Mouse (Mus musculus) intestine, embryonic 14.5 days (tissue): ENCODE results near the gene Ftsj1. TPM values are rescaled to one million over a fixed set of nuclear protein-coding genes. Genes with fewer than 3 reads are reported as not detected.

Experiments used
- ATAC-seq: fragments of 200-750 bp; cut with Nextera tagmentation; replicated peaks from 2 replicates; pipeline ENCODE4 v1.8.0; 2017; ENCODE audit warnings: low read depth, moderate number of reproducible peaks, moderate TSS enrichment, moderate library complexity; ENCODE audit not compliant: low FRiP score, low TSS enrichment
- DNase-seq: peaks from one replicate; pipeline ENCODE4 v3.0.0-alpha.2; 2018; ENCODE audit warnings: low spot score
- H3K27ac ChIP-seq: fragments of 300-500 bp; sonication (generic); 2 replicates; pipeline ENCODE4 v1.5.1; 2014; ENCODE audit warnings: low read depth, mild to moderate bottlenecking, control low read depth
- H3K27me3 ChIP-seq: fragments of 300-500 bp; sonication (generic); replicated peaks from 2 replicates; pipeline ENCODE4 v1.6.1; 2014; ENCODE audit warnings: low read length, control low read depth; ENCODE audit not compliant: control insufficient read depth, insufficient read depth
- H3K36me3 ChIP-seq: fragments of 300-500 bp; sonication (generic); 2 replicates; pipeline ENCODE4 v1.6.1; 2014; ENCODE audit warnings: low read length, control low read depth; ENCODE audit not compliant: control insufficient read depth, insufficient read depth
- H3K4me1 ChIP-seq: fragments of 300-500 bp; sonication (generic); replicated peaks from 2 replicates; pipeline ENCODE4 v1.6.1; 2014; ENCODE audit warnings: low read length, control low read depth, mixed read lengths; ENCODE audit not compliant: control insufficient read depth, insufficient read depth
- H3K4me2 ChIP-seq: fragments of 300-500 bp; sonication (generic); 2 replicates; pipeline ENCODE4 v1.6.1; 2014; ENCODE audit warnings: low read length
- H3K4me3 ChIP-seq: fragments of 300-500 bp; sonication (generic); 2 replicates; pipeline ENCODE4 v1.5.1; 2014; ENCODE audit warnings: low read depth, low read length, control low read depth, mixed read lengths
- H3K9ac ChIP-seq: fragments of 300-500 bp; sonication (generic); 2 replicates; pipeline ENCODE4 v1.6.1; 2014; ENCODE audit warnings: mild to moderate bottlenecking, low read length
- H3K9me3 ChIP-seq: fragments of 300-500 bp; sonication (generic); 2 replicates; pipeline ENCODE4 v1.6.1; 2016; ENCODE audit warnings: low read length, control low read depth; ENCODE audit not compliant: control insufficient read depth
- WGBS: fragments of 180-500 bp; shearing (Covaris S2); extraction: QIAGEN DNeasy Blood & Tissue Kit; methylation state at CpG from one replicate; pipeline ENCODE4 v1.1.7; 2014; 5-methylcytosine and 5-hydroxymethylcytosine counted together
- polyA plus RNA-seq: library from polyadenylated mRNA; unstranded; fragments of >200 nt; fragmentation: Nextera tagmentation; extraction: Ambion mirVana; gene quantifications from 2 replicates; pipeline ENCODE4 v1.2.1, GENCODE M21; 2014

The Ftsj1 gene
- polyA plus RNA-seq, 1 experiment from 2014 or later: 39.5 TPM

GRCm38 (mm10) chrX:8255807-8256206, 3.6 kb upstream of the Ftsj1 start:
- no peak for DNase-seq
- Histone ChIP-seq H3K36me3 (no peaks in the 10 kb centered on the region), H3K27ac (no peak overlapping the region), H3K4me3 (no peak overlapping the region), H3K4me2 (no peak overlapping the region), H3K27me3 (no peaks in the 10 kb centered on the region), H3K9me3 (no peaks in the 10 kb centered on the region), H3K4me1 (no peaks in the 10 kb centered on the region; the same call in 1 of the 2 replicates), H3K9ac (no peak overlapping the region)
- WGBS: 25% methylated on average over 1 of the region's 6 CpGs
- ATAC-seq: no peak

GRCm38 (mm10) chrX:8253711-8254110, 1.5 kb upstream of the Ftsj1 start:
- Histone ChIP-seq H3K36me3 (no peaks in the 10 kb centered on the region), H3K9me3 (no peaks in the 10 kb centered on the region), H3K9ac (no peak overlapping the region), H3K4me2 (no peak overlapping the region), H3K4me3 (no peak overlapping the region), H3K27ac (no peak overlapping the region), H3K27me3 (no peaks in the 10 kb centered on the region), H3K4me1 (no peaks in the 10 kb centered on the region; the same call in 1 of the 2 replicates)
- ATAC-seq (no peak), DNase-seq (no peak)
- WGBS: 93% methylated on average over 2 of the region's 2 CpGs

- no peaks in the 10 kb centered on the region for H3K9me3 ChIP-seq
- DNase-seq (no peak), ATAC-seq (peak; percentile 48)
- H3K27ac ChIP-seq: no peak overlapping the region
- H3K9ac ChIP-seq: peak overlapping the region; percentile 53
- no peaks in the 10 kb centered on the region; the same call in 1 of the 2 replicates for H3K36me3 ChIP-seq
- H3K4me2 ChIP-seq: peak overlapping the region; percentile 53
- 13% methylated on average over 18 of the region's 18 CpGs for WGBS
- H3K4me1 ChIP-seq: no peaks in the 10 kb centered on the region; the same call in 1 of the 2 replicates
- H3K27me3 ChIP-seq: no peaks in the 10 kb centered on the region
- peak overlapping the region; percentile 61 for H3K4me3 ChIP-seq
Observed at GRCm38 (mm10) chrX:8251789-8252333, 345 bp downstream of the Ftsj1 start.

- Histone ChIP-seq H3K9me3 (no peaks in the 10 kb centered on the region), H3K9ac (no peak overlapping the region), H3K27ac (no peak overlapping the region), H3K36me3 (peaks cover 13% of the 10 kb centered on the region; the same call in 1 of the 2 replicates), H3K27me3 (no peaks in the 10 kb centered on the region), H3K4me3 (no peak overlapping the region), H3K4me1 (no peaks in the 10 kb centered on the region; the same call in 1 of the 2 replicates), H3K4me2 (no peak overlapping the region)
- ATAC-seq: no peak
- no peak for DNase-seq
- WGBS: 91% methylated on average over 8 of the region's 8 CpGs
Observed at GRCm38 (mm10) chrX:8248542-8249120, 3.6 kb downstream of the Ftsj1 start.

GRCm38 (mm10) chrX:8247680-8248079, 4.5 kb downstream of the Ftsj1 start:
- H3K27me3 ChIP-seq: no peaks in the 10 kb centered on the region
- peaks cover 16% of the 10 kb centered on the region; the same call in 1 of the 2 replicates for H3K36me3 ChIP-seq
- ATAC-seq: no peak
- no peaks in the 10 kb centered on the region for H3K9me3 ChIP-seq
- no peak overlapping the region for H3K27ac ChIP-seq
- H3K4me2 ChIP-seq: no peak overlapping the region
- DNase-seq: no peak
- H3K4me1 ChIP-seq: no peaks in the 10 kb centered on the region; the same call in 1 of the 2 replicates
- no peak overlapping the region for H3K9ac ChIP-seq
- 92% methylated on average over 2 of the region's 2 CpGs for WGBS
- no peak overlapping the region for H3K4me3 ChIP-seq

GRCm38 (mm10) chrX:8238804-8239395, 13.3 kb downstream of the Ftsj1 start:
- Histone ChIP-seq H3K36me3 (0 out of 2 replicates have a peak, but pooled peaks cover 3% of the 10 kb centered on the region), H3K4me1 (no peaks in the 10 kb centered on the region), H3K9me3 (no peaks in the 10 kb centered on the region), H3K27ac (no peak overlapping the region), H3K9ac (no peak overlapping the region), H3K27me3 (no peaks in the 10 kb centered on the region), H3K4me2 (no peak overlapping the region), H3K4me3 (no peak overlapping the region)
- no peak for DNase-seq
- ATAC-seq: no peak
- WGBS: 71% methylated on average over 13 of the region's 13 CpGs

- no peaks in the 10 kb centered on the region for H3K27me3 ChIP-seq
- H3K9me3 ChIP-seq: no peaks in the 10 kb centered on the region
- H3K27ac ChIP-seq: no peak overlapping the region
- H3K4me2 ChIP-seq: no peak overlapping the region
- no peaks in the 10 kb centered on the region for H3K4me1 ChIP-seq
- H3K4me3 ChIP-seq: no peak overlapping the region
- ATAC-seq (no peak), DNase-seq (no peak)
- 83% methylated on average over 2 of the region's 2 CpGs for WGBS
- no peaks in the 10 kb centered on the region for H3K36me3 ChIP-seq
- no peak overlapping the region for H3K9ac ChIP-seq
Observed at GRCm38 (mm10) chrX:8236704-8237103, 15.5 kb downstream of the Ftsj1 start.

- 86% methylated on average over 3 of the region's 3 CpGs for WGBS
- no peak for DNase-seq
Observed at GRCm38 (mm10) chrX:8233602-8234001, 18.6 kb downstream of the Ftsj1 start.

More at GRCm38 (mm10) chrX:8233602-8234001, 18.6 kb downstream of the Ftsj1 start:
- Histone ChIP-seq H3K4me1 (no peaks in the 10 kb centered on the region), H3K9me3 (no peaks in the 10 kb centered on the region), H3K27me3 (no peaks in the 10 kb centered on the region), H3K27ac (no peak overlapping the region), H3K36me3 (no peaks in the 10 kb centered on the region), H3K4me2 (no peak overlapping the region), H3K9ac (no peak overlapping the region), H3K4me3 (no peak overlapping the region)
- no peak for ATAC-seq
